Mouse (Mus musculus) stomach, embryonic 16.5 days (tissue): ENCODE results near the gene Slc27a4. TPM values are rescaled to one million over a fixed set of nuclear protein-coding genes. Genes with fewer than 3 reads are reported as not detected.
A peak's percentile ranks its signal among the peaks of the same experiment; 100 is the strongest.

Experiments
- ATAC-seq: fragments of 200-750 bp; cut with Nextera tagmentation; 2 replicates; pipeline ENCODE4 v1.8.0; 2017; ENCODE audit warnings: moderate number of reproducible peaks, moderate TSS enrichment; ENCODE audit not compliant: insufficient read depth, low FRiP score
- H3K27ac ChIP-seq: fragments of 300-500 bp; sonication (generic); 2 replicates; pipeline ENCODE4 v1.5.1; 2014; ENCODE audit warnings: low read length
- H3K27me3 ChIP-seq: fragments of 300-500 bp; sonication (generic); 2 replicates; pipeline ENCODE4 v1.6.1; 2014; ENCODE audit warnings: low read length, control low read depth, mixed read lengths; ENCODE audit not compliant: control insufficient read depth, insufficient read depth
- H3K36me3 ChIP-seq: fragments of 300-500 bp; sonication (generic); 2 replicates; pipeline ENCODE4 v1.6.1; 2014; ENCODE audit warnings: low read length; ENCODE audit not compliant: control insufficient read depth, insufficient read depth
- H3K4me1 ChIP-seq: fragments of 300-500 bp; sonication (generic); 2 replicates; pipeline ENCODE4 v1.6.1; 2014; ENCODE audit warnings: low read length, control low read depth, mixed read lengths; ENCODE audit not compliant: control insufficient read depth, insufficient read depth
- H3K4me2 ChIP-seq: fragments of 300-500 bp; sonication (generic); 2 replicates; pipeline ENCODE4 v1.6.1; 2014; ENCODE audit warnings: low read depth, low read length, mixed read lengths
- H3K4me3 ChIP-seq: fragments of 300-500 bp; sonication (generic); replicated peaks from 2 replicates; pipeline ENCODE4 v1.5.1; 2014; ENCODE audit warnings: mild to moderate bottlenecking, low read length
- H3K9ac ChIP-seq: fragments of 300-500 bp; sonication (generic); 2 replicates; pipeline ENCODE4 v1.6.1; 2014; ENCODE audit warnings: low read length
- H3K9me3 ChIP-seq: fragments of 300-500 bp; sonication (generic); replicated peaks from 2 replicates; pipeline ENCODE4 v1.6.1; 2016; ENCODE audit warnings: low read length, control low read depth; ENCODE audit not compliant: control insufficient read depth
- WGBS: fragments of 180-500 bp; shearing (Covaris S2); extraction: QIAGEN DNeasy Blood & Tissue Kit; methylation state at CpG from one replicate; pipeline ENCODE4 v1.1.7; 2014; 5-methylcytosine and 5-hydroxymethylcytosine counted together
- polyA plus RNA-seq: library from polyadenylated mRNA; unstranded; fragments of >200 nt; fragmentation: Nextera tagmentation; extraction: Ambion mirVana; gene quantifications from 2 replicates; pipeline ENCODE4 v1.2.1, GENCODE M21; 2015

The Slc27a4 gene
- 22.0 and 23.6 TPM in 2 replicates for polyA plus RNA-seq

DNA sequence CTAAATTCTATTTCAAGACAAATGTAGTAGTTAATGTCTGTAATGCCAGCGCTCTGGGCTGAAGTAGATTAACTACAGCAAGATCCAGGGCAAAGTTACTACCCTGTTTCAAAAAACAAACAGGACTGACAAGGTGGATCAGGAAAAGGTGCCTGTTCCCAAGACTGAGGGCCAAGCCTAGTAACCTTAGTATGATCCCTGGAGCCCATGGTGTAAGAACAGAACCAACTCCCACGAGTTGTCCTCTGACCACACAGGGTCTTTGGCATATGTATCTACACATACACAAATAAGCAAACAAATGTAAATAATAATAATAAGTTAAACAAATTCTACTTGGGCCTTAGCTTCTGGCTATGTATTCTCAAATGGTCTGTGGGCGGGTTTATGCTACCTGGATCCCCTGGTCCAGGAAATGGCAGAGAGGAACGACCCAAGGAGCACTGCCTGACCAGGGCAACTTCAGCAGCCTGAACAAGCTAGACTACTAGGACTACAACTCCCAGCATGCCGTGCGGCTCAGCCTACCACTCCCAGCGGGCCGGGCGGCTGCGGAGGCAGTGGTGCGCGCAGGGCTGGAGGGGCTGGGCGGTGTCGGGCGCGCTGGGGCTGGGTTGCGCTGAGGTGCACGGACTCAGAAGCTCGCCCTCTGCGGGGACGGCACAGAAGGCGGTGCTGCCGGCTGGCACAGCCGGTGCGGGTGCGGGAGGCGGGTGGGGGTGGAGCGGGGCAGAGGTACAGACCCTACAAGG, at the start of gene Slc27a4:
Gene Slc27a4, plus strand, starts transcription at position 560 of the 752 bp plus-strand sequence.
- WGBS, result 5% methylated on average over 21 of the region's 28 CpGs
- Histone ChIP-seq H3K27ac (peak within 1 kb of the TSS; percentile 70), H3K36me3 (peaks cover 16% of the 10 kb centered on the region; the same call in 1 of the 2 replicates), H3K4me1 (peaks cover 7% of the 10 kb centered on the region; the same call in 1 of the 2 replicates), H3K27me3 (no peaks in the 10 kb centered on the region), H3K4me3 (peak within 1 kb of the TSS; percentile 89), H3K9me3 (no peaks in the 10 kb centered on the region), H3K9ac (peak within 1 kb of the TSS; percentile 92), H3K4me2 (peak within 1 kb of the TSS; percentile 63)
- peak; percentile 98 for ATAC-seq

DNA sequence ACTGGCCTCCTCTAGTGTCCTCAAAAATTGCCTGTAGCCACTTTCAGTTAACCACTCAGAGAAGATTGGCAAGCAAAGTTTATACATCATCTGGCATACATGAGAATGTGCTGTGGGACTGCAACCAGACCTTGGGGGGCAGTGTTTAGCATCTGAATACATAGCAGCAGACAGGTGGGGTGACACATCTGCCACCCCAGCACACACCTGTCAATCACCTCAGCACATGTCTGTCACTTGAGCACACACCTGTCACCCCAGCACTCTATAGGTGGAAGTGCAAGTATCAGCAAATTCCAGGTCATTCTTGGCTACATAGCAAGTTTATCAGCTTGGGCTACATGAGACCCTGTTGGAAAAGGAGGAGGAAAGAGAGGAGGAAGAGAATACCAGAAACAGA, 46.7 kb upstream of the Slc27a4 start:
- H3K4me1 ChIP-seq, result no peaks in the 10 kb centered on the region
- peaks cover 16% of the 10 kb centered on the region for H3K27me3 ChIP-seq
- H3K36me3 ChIP-seq, result no peaks in the 10 kb centered on the region
- H3K4me2 ChIP-seq, result no peak overlapping the region
- ATAC-seq, result no peak
- no peaks in the 10 kb centered on the region for H3K9me3 ChIP-seq
- no peak overlapping the region for H3K9ac ChIP-seq
- no peak overlapping the region for H3K27ac ChIP-seq
- H3K4me3 ChIP-seq, result no peak overlapping the region

DNA sequence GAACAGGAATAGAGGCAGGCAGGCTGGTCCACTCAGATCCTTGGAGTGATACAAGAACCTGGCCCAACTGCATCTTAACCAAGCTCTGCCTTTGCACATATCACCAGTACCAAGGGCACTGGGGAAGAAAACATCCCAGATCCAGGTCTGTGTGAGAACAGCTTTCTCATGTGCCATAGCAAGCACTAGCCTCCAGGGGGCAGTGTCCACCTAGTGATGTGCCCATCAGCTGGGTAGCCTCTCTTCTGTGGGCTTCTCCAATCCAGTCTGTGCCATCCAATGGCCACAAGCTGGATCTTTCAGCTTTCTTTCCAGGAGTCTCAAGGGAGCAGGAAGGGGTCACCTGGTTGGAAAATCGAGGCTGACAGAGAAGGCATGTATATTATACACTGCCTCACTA, 37.6 kb upstream of the Slc27a4 start:
- H3K27ac ChIP-seq, result no peak overlapping the region
- no peaks in the 10 kb centered on the region; the same call in 1 of the 2 replicates for H3K27me3 ChIP-seq
- peaks cover 5% of the 10 kb centered on the region; the same call in 1 of the 2 replicates for H3K4me1 ChIP-seq
- no peaks in the 10 kb centered on the region for H3K36me3 ChIP-seq
- H3K9ac ChIP-seq, result no peak overlapping the region
- H3K9me3 ChIP-seq, result no peaks in the 10 kb centered on the region
- no peak overlapping the region for H3K4me3 ChIP-seq
- no peak for ATAC-seq
- 0% methylated on average over 1 of the region's 1 CpGs for WGBS
- no peak overlapping the region for H3K4me2 ChIP-seq

DNA sequence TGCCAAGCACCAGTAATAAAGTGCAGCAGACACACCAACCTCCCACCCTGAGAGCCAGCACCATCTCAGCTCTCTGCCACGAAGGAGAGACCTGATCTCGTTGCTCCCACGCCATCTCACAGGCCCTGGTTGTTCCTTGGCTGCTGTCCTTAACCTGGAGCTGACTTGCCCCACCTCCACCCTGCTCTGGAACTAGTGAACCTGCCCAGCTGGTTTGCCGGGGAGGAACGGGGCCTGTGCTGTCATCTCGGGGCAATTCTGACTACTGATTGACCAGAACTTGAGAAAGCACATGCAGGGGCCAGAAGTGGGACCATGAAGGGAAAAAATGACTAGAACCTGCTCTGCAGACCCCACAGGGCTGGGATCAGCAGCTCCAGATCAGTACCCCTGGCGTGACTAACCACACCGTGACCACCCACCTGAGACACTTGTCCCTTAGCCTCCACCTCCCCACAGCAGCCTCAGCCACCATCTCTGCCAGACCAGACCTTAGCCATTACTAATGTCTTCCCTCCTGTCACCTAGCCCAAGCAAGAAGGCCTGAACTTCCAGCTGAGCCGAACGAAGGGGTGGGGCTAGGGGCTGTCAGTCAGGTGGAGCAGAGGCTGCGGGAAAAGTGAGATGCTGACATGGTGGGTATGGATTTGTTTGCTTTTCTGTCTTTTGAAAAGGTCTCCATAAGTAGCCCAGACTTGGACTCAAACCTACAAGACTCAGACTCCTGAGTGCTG, 34.3 kb upstream of the Slc27a4 start:
- Histone ChIP-seq H3K36me3 (no peaks in the 10 kb centered on the region), H3K4me2 (no peak overlapping the region), H3K27ac (peak overlapping the region; percentile 78), H3K27me3 (no peaks in the 10 kb centered on the region), H3K9me3 (no peaks in the 10 kb centered on the region), H3K9ac (0 out of 2 replicates have a peak overlapping the region, but pooled peaks have one; percentile 32), H3K4me3 (no peak overlapping the region), H3K4me1 (peaks cover 5% of the 10 kb centered on the region; the same call in 1 of the 2 replicates)
- ATAC-seq, result peak; percentile 71
- 47% methylated on average over 11 of the region's 11 CpGs for WGBS

DNA sequence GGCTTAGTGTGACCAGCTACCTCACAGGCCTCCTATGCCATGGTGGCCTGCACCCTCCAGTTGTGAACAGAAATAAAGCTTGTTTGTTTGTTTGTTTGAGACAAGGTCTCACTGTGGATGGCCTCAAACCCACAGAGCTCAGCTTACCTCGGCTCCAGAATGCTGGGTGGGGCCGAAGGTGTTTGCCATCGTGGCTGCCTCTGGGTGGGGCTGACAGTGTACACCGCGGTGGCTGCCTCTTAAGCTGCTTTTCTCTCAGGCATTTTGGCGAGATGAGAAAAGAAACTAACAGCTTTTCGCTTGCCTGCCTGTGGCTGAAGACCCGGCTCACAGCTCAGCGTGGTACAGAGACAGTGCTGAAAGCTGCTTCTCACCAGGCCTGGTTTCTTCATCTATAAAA, 33.5 kb upstream of the Slc27a4 start:
- Histone ChIP-seq H3K27me3 (no peaks in the 10 kb centered on the region), H3K4me2 (no peak overlapping the region), H3K36me3 (no peaks in the 10 kb centered on the region), H3K4me1 (peaks cover 5% of the 10 kb centered on the region; the same call in 1 of the 2 replicates), H3K27ac (peak overlapping the region; percentile 78), H3K9me3 (no peaks in the 10 kb centered on the region), H3K9ac (no peak overlapping the region), H3K4me3 (no peak overlapping the region)
- ATAC-seq, result no peak
- 46% methylated on average over 9 of the region's 9 CpGs for WGBS

DNA sequence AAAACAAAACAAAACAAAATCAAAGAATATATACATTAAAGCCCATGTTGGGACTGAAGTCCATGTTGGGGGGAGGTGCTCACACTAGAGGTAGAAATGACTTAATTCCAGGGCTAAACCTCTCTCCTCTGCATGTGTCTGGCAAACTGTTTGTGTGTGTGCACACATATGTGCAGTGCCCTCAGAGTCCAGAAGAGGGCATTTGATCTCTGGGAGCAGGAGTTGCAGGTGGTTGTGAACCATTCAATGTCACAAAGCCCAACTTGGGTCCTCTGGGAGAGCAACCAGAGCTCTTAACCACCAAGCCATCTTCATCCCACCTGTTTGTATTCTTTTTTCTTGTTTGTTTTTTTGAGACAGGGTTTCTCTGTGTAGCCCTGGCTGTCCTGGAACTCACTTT, 32.3 kb upstream of the Slc27a4 start:
- H3K4me2 ChIP-seq, result no peak overlapping the region
- H3K9ac ChIP-seq, result no peak overlapping the region
- H3K4me1 ChIP-seq, result peaks cover 5% of the 10 kb centered on the region; the same call in 1 of the 2 replicates
- ATAC-seq, result no peak
- no peaks in the 10 kb centered on the region for H3K27me3 ChIP-seq
- H3K36me3 ChIP-seq, result no peaks in the 10 kb centered on the region
- no peaks in the 10 kb centered on the region for H3K9me3 ChIP-seq
- no peak overlapping the region for H3K27ac ChIP-seq
- H3K4me3 ChIP-seq, result no peak overlapping the region

DNA sequence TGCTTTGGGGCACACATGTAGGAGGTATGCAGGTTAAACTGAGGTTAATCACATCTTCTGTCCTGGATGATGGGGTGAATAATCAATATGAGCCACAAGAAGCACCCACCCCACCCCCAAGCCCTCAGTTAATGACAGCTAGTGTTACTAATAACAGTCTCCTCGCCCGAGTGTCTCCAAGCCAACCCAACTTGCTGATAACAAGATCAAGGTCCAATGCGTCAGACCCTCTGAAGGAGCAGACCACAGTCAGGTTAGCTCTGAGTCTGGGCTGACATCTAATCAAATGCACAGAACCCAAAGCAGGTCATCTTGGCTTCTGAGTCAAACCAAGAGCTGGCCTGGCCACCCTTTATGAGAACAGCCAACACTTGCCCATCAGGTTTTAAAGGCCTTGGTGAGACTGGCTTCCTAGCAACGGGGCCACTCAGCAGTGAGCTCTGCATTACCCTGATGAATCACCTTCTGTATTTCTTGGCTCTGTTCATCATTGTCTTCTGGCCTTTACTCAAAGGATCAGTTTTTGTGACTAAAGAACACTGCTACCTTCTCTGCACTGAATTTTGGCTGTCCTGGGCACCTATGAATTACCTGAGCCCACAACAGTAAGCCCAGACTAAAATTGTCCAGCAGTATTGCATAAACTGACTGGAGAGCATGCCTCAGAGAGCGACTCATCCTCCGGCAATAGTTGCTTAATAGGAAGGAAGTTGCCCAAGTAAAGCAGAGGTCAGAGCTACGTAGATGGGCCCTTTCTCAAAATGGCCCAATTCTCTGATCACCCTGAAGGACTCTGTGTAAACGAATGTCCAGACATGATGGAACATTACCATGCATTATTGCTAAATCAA, 30.6 kb upstream of the Slc27a4 start:
- 59% methylated on average over 8 of the region's 8 CpGs for WGBS

DNA sequence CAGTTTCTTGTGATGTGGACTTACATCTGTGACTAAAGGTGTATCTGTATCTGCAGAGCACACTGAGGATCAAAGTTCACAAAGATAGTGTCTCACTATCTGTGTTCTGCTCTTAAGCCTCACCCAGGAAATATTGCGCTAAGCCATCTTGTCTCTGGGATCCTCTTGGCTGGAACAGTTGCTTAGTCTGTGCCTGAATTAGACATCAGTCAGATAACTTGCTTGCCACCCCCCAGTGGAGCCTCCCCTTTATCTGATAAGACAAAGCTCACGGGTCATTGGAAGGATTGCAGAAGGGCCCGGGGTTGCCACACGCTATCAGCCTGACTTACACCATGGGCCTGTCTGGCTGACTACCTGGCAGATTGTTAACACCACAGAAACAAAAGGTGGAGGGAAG, 29.1 kb upstream of the Slc27a4 start:
- 0 out of 2 replicates have a peak, but pooled peaks have one; percentile 51 for ATAC-seq
- Histone ChIP-seq H3K9me3 (no peaks in the 10 kb centered on the region), H3K9ac (no peak overlapping the region), H3K36me3 (peaks cover 15% of the 10 kb centered on the region), H3K27ac (no peak overlapping the region), H3K4me1 (peaks cover under 1% of the 10 kb centered on the region; the same call in 1 of the 2 replicates), H3K27me3 (no peaks in the 10 kb centered on the region), H3K4me3 (no peak overlapping the region), H3K4me2 (no peak overlapping the region)
- WGBS, result 82% methylated on average over 4 of the region's 4 CpGs

More for the DNA sequence above, 30.6 kb upstream of the Slc27a4 start:
- Histone ChIP-seq H3K9ac (no peak overlapping the region), H3K4me2 (no peak overlapping the region), H3K4me3 (no peak overlapping the region), H3K27me3 (no peaks in the 10 kb centered on the region), H3K9me3 (no peaks in the 10 kb centered on the region), H3K4me1 (peaks cover 5% of the 10 kb centered on the region; the same call in 1 of the 2 replicates), H3K36me3 (peaks cover 4% of the 10 kb centered on the region; the same call in 1 of the 2 replicates), H3K27ac (peak overlapping the region; percentile 11; the same call in 1 of the 2 replicates)
- no peak for ATAC-seq
